Mouse (Mus musculus) embryonic facial prominence, embryonic 11.5 days (tissue): ENCODE results near the gene Sema6c. TPM values are rescaled to one million over a fixed set of nuclear protein-coding genes. Genes with fewer than 3 reads are reported as not detected.
A peak's percentile ranks its signal among the peaks of the same experiment; 100 is the strongest.

Source experiments
- ATAC-seq: fragments of 200-750 bp; cut with Nextera tagmentation; replicated peaks from 2 replicates; pipeline ENCODE4 v1.8.0; 2017; ENCODE audit warnings: low read depth; ENCODE audit not compliant: insufficient number of reproducible peaks, low FRiP score, low TSS enrichment
- DNase-seq: peaks from one replicate; pipeline ENCODE4 v3.0.0-alpha.2; 2015; ENCODE audit warnings: low spot score
- H3K27ac ChIP-seq: fragments of 300-500 bp; sonication (generic); replicated peaks from 2 replicates; pipeline ENCODE4 v1.5.1; 2014; ENCODE audit warnings: mild to moderate bottlenecking, low read depth, low read length, control low read depth
- H3K27me3 ChIP-seq: fragments of 300-500 bp; sonication (generic); 2 replicates; pipeline ENCODE4 v1.6.1; 2014; ENCODE audit warnings: mild to moderate bottlenecking, low read length, moderate library complexity, mixed read lengths; ENCODE audit not compliant: control insufficient read depth, insufficient read depth
- H3K36me3 ChIP-seq: fragments of 300-500 bp; sonication (generic); replicated peaks from 2 replicates; pipeline ENCODE4 v1.6.1; 2014; ENCODE audit warnings: low read depth, mild to moderate bottlenecking, low read length, moderate library complexity, mixed read lengths; ENCODE audit not compliant: control insufficient read depth, insufficient read depth
- H3K4me1 ChIP-seq: fragments of 300-500 bp; sonication (generic); 2 replicates; pipeline ENCODE4 v1.6.1; 2014; ENCODE audit warnings: low read length, mixed read lengths; ENCODE audit not compliant: control insufficient read depth, insufficient read depth
- H3K4me2 ChIP-seq: fragments of 300-500 bp; sonication (generic); 2 replicates; pipeline ENCODE4 v1.6.1; 2014; ENCODE audit warnings: low read depth, mild to moderate bottlenecking, control low read depth, low read length, moderate library complexity
- H3K4me3 ChIP-seq: fragments of 300-500 bp; sonication (generic); 2 replicates; pipeline ENCODE4 v1.5.1; 2014; ENCODE audit warnings: low read depth, low read length, control low read depth
- H3K9ac ChIP-seq: fragments of 300-500 bp; sonication (generic); replicated peaks from 2 replicates; pipeline ENCODE4 v1.6.1; 2014; ENCODE audit warnings: mild to moderate bottlenecking, control low read depth, low read length
- H3K9me3 ChIP-seq: fragments of 300-500 bp; sonication (generic); replicated peaks from 2 replicates; pipeline ENCODE4 v1.6.1; 2016; ENCODE audit warnings: mild to moderate bottlenecking, low read length, inconsistent platforms, mixed read lengths; ENCODE audit not compliant: control insufficient read depth
- WGBS: fragments of 180-500 bp; shearing (Covaris S2); extraction: QIAGEN DNeasy Blood & Tissue Kit; methylation state at CpG from one replicate; pipeline ENCODE4 v1.1.7; 2014; 5-methylcytosine and 5-hydroxymethylcytosine counted together
- polyA plus RNA-seq: library from polyadenylated mRNA; unstranded; fragments of >200 nt; fragmentation: Nextera tagmentation; extraction: Ambion mirVana; gene quantifications from 2 replicates; pipeline ENCODE4 v1.2.1, GENCODE M21; 2014

Gene Sema6c
- polyA plus RNA-seq, 1 experiment from 2014 or later = 9.5 TPM

DNA sequence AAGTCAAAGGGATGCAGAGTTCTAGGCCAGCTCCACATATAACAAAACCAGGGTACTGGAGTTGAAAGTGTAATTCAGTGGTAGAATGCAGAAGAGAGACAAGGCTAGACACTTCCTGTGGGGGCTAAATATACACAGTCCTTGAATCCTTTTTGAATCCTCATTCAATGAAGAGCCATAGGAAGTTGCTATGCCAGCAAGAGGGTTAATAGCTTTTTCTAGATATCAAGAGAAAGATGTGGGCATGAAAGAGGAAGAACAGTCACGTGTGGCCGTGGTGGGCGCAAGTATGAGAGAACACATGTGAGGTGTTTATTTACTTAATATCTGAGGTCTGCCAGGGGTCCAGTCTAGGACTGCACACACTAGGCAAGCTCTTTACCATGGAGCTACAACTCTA, 23.9 kb upstream of the Sema6c start:
- H3K27me3 ChIP-seq = no peaks in the 10 kb centered on the region
- no peak for ATAC-seq
- no peak for DNase-seq
- H3K4me3 ChIP-seq = no peak overlapping the region
- H3K9me3 ChIP-seq = no peaks in the 10 kb centered on the region
- no peak overlapping the region for H3K27ac ChIP-seq
- H3K9ac ChIP-seq = no peak overlapping the region
- WGBS = 92% methylated on average over 3 of the region's 3 CpGs
- H3K4me1 ChIP-seq = peaks cover 3% of the 10 kb centered on the region; the same call in 1 of the 2 replicates
- H3K4me2 ChIP-seq = no peak overlapping the region; the same call in 1 of the 2 replicates
- no peaks in the 10 kb centered on the region; the same call in 1 of the 2 replicates for H3K36me3 ChIP-seq

DNA sequence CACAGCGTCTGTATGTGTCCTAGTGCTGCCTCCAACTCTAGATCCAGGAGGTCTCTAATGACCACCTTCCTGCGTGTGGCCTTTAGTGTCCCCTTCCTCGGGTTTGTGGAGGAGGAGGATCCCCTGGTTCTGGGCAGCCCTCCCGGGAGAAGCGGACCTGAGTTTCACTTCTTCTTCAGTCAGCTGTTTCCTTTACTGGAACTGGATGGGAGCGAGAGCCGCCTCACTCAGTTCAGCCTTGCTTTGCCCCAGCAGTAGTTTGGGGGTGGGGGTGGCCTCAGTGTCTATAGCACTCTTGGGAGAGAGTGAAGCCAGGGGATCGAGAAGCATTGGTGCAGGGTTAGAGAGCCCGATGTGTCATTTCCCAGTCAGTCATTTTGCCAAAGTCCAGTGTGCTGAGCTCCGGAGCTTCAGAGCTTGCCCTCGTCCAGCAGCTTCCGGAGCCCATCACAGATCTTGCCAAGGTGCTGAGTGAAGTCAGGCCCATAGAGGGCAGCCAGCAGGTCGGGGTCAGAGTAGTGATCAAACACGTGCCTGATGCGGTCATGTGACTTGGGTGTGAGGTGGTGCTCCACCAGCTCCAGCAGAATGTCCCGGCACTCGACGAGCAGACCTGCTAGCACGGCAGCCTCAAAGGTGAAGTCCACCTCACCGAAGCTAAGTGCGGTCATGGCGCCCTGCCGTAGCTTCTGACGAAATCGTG, 20.5 kb upstream of the Sema6c start:
- H3K4me2 ChIP-seq = no peak overlapping the region; the same call in 1 of the 2 replicates
- no peaks in the 10 kb centered on the region; the same call in 1 of the 2 replicates for H3K36me3 ChIP-seq
- peaks cover 3% of the 10 kb centered on the region; the same call in 1 of the 2 replicates for H3K4me1 ChIP-seq
- H3K9me3 ChIP-seq = no peaks in the 10 kb centered on the region
- no peak for ATAC-seq
- WGBS = 74% methylated on average over 25 of the region's 25 CpGs
- H3K9ac ChIP-seq = no peak overlapping the region
- no peak overlapping the region for H3K4me3 ChIP-seq
- no peak for DNase-seq
- H3K27ac ChIP-seq = no peak overlapping the region
- no peaks in the 10 kb centered on the region for H3K27me3 ChIP-seq

DNA sequence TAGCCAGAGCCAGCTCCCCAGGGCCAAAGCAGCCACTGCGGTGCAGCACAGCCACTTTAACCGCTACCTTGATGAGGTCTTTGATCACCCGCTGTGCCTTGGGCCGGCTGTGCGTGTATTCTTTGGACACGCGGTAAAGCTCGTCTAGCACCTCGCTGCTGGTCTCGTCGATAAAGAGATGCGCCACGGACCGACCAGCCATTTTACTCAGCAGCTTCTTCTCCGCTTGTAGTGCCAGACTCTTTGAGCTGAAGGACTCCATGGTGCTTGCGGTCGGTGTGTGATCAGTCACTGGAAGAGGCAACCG, 20.0 kb upstream of the Sema6c start:
- WGBS = 59% methylated on average over 18 of the region's 18 CpGs
- Histone ChIP-seq H3K27ac (no peak overlapping the region), H3K4me1 (no peaks in the 10 kb centered on the region; the same call in 1 of the 2 replicates), H3K27me3 (no peaks in the 10 kb centered on the region), H3K9ac (no peak overlapping the region), H3K4me3 (no peak overlapping the region), H3K4me2 (no peak overlapping the region; the same call in 1 of the 2 replicates), H3K36me3 (no peaks in the 10 kb centered on the region; the same call in 1 of the 2 replicates), H3K9me3 (no peaks in the 10 kb centered on the region)
- no peak for DNase-seq
- ATAC-seq = no peak

DNA sequence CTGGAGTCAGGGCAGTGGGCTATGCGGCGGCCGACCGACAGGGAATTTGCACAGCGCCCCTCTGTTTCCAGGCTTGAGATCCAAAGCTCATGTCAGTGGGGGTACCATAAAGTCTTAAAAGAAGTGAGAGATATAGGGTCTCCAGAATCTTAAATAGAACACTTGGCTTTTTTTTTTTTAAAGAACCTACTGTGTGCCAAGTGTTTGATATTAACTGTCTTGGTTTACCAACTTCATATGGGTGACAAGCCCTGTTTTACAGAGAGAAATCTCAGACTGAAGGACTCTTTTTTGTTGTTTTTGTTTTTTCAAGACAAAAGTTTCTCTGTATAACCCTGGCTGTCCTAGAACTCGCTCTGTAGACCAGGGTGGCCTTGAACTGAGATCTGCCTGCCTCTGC, 19.5 kb upstream of the Sema6c start:
- no peak overlapping the region for H3K4me2 ChIP-seq
- DNase-seq = no peak
- no peak for ATAC-seq
- no peak overlapping the region for H3K27ac ChIP-seq
- no peaks in the 10 kb centered on the region for H3K9me3 ChIP-seq
- H3K4me3 ChIP-seq = no peak overlapping the region
- no peak overlapping the region for H3K9ac ChIP-seq
- no peaks in the 10 kb centered on the region; the same call in 1 of the 2 replicates for H3K36me3 ChIP-seq
- WGBS = 96% methylated on average over 6 of the region's 6 CpGs
- H3K4me1 ChIP-seq = no peaks in the 10 kb centered on the region
- H3K27me3 ChIP-seq = no peaks in the 10 kb centered on the region

DNA sequence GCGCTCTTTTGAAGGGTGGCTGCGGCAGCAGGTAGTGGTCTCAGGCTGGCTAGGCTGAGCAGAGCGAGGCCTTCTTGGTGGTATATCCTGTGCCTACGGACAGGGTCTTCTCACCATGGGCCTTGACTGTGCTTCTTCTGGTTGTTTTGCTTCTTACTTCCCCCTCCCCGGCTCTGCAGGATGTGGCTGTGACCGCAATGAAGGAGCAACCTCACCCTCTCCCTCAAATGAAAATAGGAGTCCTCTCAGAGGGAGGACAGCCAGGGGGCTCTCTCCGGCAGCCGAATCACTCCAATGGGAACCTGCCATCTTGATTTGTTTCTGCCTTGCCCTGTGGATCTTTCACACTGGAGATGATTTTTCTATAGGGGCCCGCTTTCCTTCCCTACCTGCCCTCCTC, 18.8 kb upstream of the Sema6c start:
- WGBS = 91% methylated on average over 9 of the region's 9 CpGs
- DNase-seq = no peak

DNA sequence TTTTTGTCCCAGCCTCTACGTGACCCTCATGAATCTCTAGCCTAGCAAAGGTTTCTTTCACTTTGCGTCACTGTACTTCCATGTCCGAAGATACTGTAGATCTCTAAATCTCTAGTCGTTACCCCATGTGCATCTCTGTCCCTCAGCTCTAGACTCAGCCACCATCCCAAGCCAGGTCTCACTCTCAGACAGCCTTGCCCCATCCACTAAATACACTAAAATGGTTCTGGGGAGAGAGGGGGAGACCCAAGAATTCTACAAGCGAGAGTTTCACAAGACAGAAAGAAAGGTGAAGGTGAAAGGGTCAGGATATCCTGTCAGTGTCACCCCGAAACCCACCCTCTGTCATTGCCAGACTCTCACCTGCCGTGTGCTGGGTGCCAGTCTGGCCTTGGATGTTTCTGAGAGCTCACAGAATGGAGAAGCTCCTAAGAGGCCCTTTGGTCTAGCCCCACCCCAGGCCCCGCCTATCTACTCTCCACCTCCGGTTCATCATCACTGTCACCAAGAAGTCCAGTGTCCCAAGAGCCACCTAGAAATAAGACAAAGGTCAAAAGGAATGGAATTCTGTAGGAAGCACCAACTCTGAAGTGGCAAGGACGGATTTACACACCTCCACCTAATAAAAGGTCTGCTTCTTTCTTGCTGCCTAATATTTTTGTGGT, 18.2 kb upstream of the Sema6c start, which contains the start of gene Tnfaip8l2:
Tnfaip8l2 (minus strand) TSS at position 409 of the 665 bp plus-strand sequence.
- Histone ChIP-seq H3K36me3 (no peaks in the 10 kb centered on the region; the same call in 1 of the 2 replicates), H3K4me2 (no peak within 1 kb of the TSS), H3K9ac (no peak within 1 kb of the TSS), H3K4me3 (no peak within 1 kb of the TSS), H3K27me3 (no peaks in the 10 kb centered on the region), H3K4me1 (no peaks in the 10 kb centered on the region), H3K9me3 (no peaks in the 10 kb centered on the region), H3K27ac (no peak within 1 kb of the TSS)
- DNase-seq = no peak
- ATAC-seq = no peak
- WGBS = 86% methylated on average over 10 of the region's 10 CpGs

More for the DNA sequence above, 18.8 kb upstream of the Sema6c start:
- Histone ChIP-seq H3K9ac (no peak overlapping the region), H3K4me1 (no peaks in the 10 kb centered on the region), H3K27ac (no peak overlapping the region), H3K9me3 (no peaks in the 10 kb centered on the region), H3K4me3 (no peak overlapping the region), H3K4me2 (no peak overlapping the region), H3K27me3 (no peaks in the 10 kb centered on the region), H3K36me3 (no peaks in the 10 kb centered on the region; the same call in 1 of the 2 replicates)
- ATAC-seq = no peak

DNA sequence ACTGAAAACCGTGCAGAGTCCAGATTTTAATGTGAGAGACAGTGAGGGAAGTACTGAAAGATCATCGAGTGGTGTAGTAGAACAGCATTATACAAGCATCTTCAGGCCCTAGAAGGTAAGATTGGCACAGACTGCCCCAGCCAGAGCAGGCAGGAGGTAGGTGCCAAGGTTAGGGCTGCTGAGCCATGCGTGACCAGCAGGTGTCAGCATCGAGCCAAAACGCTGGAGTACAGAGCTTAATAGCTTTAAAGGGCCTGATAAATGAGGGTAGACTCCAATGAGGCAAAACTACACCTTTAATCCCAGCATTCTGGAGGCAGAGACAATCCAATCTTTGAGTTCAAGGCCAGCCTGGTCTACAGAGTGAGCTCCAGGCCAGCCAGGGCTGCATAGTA, 17.6 kb upstream of the Sema6c start:
- H3K36me3 ChIP-seq = no peaks in the 10 kb centered on the region; the same call in 1 of the 2 replicates
- H3K9ac ChIP-seq = no peak overlapping the region
- H3K4me3 ChIP-seq = no peak overlapping the region
- H3K9me3 ChIP-seq = no peaks in the 10 kb centered on the region
- no peaks in the 10 kb centered on the region for H3K4me1 ChIP-seq
- no peak overlapping the region for H3K4me2 ChIP-seq
- no peaks in the 10 kb centered on the region for H3K27me3 ChIP-seq
- ATAC-seq = 0 out of 2 replicates have a peak, but pooled peaks have one; percentile 56
- DNase-seq = peak; percentile 88
- no peak overlapping the region for H3K27ac ChIP-seq
- WGBS = 11% methylated on average over 5 of the region's 5 CpGs

DNA sequence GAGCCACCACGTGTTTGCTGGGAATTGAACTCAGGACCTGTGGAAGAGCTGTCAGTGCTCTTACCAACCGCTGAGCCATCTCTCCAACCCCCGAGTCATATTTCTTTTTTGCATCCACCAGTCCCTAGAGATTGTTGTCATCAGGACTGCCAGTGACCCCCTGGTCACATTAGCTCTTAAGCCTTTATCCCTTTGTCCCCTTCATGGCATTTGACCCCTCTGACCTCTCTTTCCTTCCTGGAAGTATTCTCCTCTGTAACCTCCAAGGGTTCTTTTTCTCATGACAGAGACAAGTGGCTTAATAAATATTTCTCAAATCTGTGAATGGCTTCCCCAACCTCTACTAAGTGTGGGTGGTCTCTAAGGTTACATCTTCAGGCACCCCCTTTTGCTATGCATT, 12.3 kb upstream of the Sema6c start:
- Histone ChIP-seq H3K4me3 (no peak overlapping the region), H3K36me3 (no peaks in the 10 kb centered on the region), H3K4me2 (no peak overlapping the region), H3K27me3 (no peaks in the 10 kb centered on the region), H3K27ac (no peak overlapping the region), H3K9ac (no peak overlapping the region), H3K9me3 (no peaks in the 10 kb centered on the region), H3K4me1 (no peaks in the 10 kb centered on the region)
- no peak for DNase-seq
- no peak for ATAC-seq
- WGBS = 49% methylated on average over 3 of the region's 3 CpGs
